Mouse (Mus musculus) C2C12 (cell line): ENCODE results near the gene Ctcfl.

ENCODE experiments used
- CEBPB ChIP-seq: IDR thresholded peaks from one replicate; pipeline ENCODE4 v1.6.1; 2011; ENCODE audit warnings: low read depth, mild to moderate bottlenecking, control low read depth, moderate library complexity
- CTCF ChIP-seq: IDR thresholded peaks from one replicate; pipeline ENCODE4 v1.5.1; 2011; ENCODE audit not compliant: control insufficient read depth, insufficient read depth, insufficient read length
- FOSL1 ChIP-seq: IDR thresholded peaks from one replicate; pipeline ENCODE4 v1.8.0; 2011; ENCODE audit warnings: mild to moderate bottlenecking, low read length; ENCODE audit not compliant: poor library complexity, insufficient read depth, severe bottlenecking
- MAX ChIP-seq: IDR thresholded peaks from one replicate; pipeline ENCODE4 v1.6.1; 2011; ENCODE audit warnings: mild to moderate bottlenecking, control low read depth
- MYOD1 ChIP-seq: IDR thresholded peaks from one replicate; pipeline ENCODE4 v1.6.1; 2011; ENCODE audit warnings: low read depth; ENCODE audit not compliant: control insufficient read depth, insufficient read length
- USF1 ChIP-seq: IDR thresholded peaks from one replicate; pipeline ENCODE4 v1.6.1; 2011; ENCODE audit warnings: low read depth, mild to moderate bottlenecking, control low read depth, moderate library complexity

DNA sequence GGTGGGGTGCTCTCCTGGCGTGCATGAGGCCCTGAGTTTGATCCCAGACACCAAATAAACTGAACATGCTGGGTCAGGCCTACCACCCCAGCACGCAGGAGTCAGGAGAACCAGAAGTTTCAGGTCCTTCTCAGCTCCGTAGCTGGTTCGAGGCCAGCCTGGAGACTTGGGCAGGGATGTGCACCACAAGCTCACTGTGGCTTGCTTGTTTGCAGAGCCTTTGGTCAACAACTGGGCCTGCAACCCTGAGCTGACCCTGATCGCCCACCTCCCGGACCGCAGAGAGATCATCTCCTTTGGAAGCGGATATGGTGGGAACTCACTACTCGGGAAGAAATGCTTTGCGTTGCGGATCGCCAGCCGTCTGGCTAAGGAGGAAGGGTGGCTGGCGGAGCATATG, 35.6 kb upstream of the Ctcfl start:
- no peak for TF ChIP-seq CTCF
- TF ChIP-seq USF1, result no peak
- no peak for TF ChIP-seq MYOD1
- TF ChIP-seq FOSL1, result no peak
- TF ChIP-seq CEBPB, result no peak
- TF ChIP-seq MAX, result no peak
